Mouse (Mus musculus): ENCODE data around the gene Olfr65.

- no peak for TF ChIP-seq CTCF (IDR thresholded peaks at IDR 0.05; ENCODE audit: insufficient read depth, low read length)
- TF ChIP-seq POLR2A (IDR thresholded peaks at IDR 0.05; ENCODE audit: borderline replicate concordance, extremely low read depth, low read depth, low read length): no peak
Measured at GRCm38 (mm10) chr7:103944137-103944536, 40.9 kb downstream of the Olfr65 start, which contains the start of gene Olfr633.
